Mouse (Mus musculus) cerebellum, postnatal 4 days (tissue): Measurements from ENCODE around the gene Fam83g.

Source experiments
- DNase-seq, 2 experiments: peaks; one replicate each; pipeline ENCODE4 v3.0.0; 2022; ENCODE audit warnings: low spot score in 2 of 2, mixed read lengths in 1 of 2

Fam83g gene

DNA sequence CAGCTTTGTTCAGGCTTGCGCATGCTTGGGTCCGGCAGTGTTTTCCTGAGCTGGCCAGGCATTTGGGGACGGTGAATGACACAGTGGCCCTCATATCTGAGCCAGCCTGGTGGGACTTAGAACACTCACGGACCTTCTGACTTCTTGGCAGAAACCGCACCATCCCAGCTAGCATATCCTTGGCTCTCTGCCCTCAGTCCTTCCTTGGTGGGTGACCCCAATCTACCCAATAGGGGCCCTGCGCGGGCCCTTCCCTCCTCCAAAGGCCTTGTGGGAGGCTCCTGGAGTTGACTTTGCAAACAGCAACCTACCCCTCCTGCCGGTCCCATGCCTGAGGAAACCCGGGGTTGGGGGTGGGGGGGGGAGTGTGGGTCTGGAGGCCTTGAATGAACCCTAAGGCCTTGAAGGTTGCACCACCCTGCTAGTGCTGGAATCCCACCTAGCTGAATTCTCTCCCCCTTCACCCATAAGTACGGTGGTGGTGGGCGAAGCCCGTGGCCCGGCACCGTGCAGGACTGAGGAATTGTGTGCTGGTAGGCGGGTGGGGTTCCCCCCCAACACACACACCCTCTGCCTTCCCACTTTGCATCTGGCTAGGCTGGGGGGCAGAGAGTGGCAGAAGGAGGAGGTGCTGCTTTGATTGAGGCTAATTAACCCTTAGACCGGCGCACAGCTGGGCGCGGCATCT is 9.6 kb upstream of the Fam83g start:
- no peak for DNase-seq

DNA sequence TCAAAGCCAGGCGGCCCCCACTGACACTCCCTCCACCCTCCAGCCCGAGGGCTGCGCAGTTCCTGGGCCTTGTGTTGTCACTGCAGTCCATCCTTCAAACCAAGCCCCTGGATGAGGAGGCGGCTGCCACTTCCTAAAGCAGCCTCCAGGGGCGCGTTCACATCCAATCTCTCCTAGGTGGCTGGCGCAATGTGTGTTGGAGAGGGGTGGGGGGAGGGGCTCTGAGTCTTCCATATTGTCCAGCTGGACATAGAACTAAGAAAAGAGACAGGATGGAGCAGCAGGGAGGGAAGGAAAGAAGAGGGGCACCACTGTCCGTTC is 9.1 kb upstream of the Fam83g start:
- DNase-seq: peak in 1 of 2 experiments; percentile 36

DNA sequence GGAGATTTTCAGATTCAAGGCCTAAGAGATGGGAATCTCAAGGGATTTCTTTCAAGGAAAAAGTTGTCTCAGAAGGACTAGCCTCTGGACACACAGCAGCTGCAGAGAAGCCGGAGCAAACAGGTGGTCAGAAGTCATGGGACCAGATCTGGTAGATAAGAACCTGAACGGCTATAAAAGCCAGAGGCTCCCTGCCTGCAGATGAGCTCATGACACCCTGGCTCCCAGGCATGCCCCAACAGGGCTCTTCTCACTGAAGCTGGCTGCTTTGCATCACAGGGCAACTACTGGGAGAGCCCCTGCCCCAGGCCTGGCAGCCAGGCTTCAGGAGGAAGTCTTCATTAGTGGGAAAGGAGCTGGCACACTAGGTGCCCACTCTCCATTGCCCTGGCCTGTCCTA is 8.6 kb upstream of the Fam83g start:
- DNase-seq: no peak

DNA sequence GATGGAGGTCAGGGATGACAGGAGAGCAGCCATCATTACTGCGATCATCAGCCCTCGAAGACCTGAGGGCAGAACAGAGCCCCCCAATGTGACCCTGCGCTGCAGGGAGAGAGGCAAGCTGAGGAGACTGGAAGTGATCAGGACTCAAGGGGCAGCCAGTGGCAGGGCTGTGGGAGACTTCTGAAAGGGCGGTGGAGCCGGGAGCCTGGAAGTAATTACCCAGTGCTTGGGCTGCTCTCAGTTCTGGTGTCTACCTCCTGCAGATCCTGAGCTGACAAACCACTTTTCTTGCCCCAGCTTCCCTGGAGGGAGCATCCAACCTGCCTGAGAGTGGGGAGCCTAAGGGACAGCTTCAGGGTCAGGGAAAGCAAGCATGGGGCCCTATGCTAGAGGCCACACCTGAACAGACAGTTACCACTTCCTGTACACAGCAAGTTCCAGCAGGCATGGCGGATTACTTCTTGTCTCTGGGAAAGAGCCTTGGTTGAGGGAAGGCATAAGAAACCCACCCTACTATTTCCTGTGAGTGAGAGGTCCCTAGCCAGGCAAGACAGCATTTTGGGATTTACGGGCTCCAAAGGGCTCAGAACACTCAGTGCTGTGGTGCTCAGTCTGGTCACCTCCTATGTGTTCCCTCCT is 7.6 kb upstream of the Fam83g start:
- DNase-seq: no peak

DNA sequence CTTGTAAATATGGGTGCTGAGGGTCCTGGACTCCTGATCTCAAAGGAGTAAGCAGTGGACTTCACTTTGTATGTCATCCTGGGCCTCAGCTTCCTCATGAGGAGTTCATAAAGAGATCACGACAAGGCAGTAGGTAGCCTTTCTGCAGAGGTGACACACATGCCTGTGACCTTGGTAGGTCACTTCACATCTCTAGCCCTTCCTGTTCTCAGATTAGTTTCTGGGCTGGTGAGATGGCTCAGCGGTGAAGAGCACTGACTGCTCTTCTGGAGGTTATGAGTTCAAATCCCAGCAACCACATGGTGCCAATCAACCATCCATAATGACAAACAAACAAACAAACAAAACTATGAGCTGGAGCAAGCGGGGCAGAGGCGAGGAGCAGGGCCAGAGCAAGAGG is 6.2 kb upstream of the Fam83g start:
- DNase-seq: no peak

DNA sequence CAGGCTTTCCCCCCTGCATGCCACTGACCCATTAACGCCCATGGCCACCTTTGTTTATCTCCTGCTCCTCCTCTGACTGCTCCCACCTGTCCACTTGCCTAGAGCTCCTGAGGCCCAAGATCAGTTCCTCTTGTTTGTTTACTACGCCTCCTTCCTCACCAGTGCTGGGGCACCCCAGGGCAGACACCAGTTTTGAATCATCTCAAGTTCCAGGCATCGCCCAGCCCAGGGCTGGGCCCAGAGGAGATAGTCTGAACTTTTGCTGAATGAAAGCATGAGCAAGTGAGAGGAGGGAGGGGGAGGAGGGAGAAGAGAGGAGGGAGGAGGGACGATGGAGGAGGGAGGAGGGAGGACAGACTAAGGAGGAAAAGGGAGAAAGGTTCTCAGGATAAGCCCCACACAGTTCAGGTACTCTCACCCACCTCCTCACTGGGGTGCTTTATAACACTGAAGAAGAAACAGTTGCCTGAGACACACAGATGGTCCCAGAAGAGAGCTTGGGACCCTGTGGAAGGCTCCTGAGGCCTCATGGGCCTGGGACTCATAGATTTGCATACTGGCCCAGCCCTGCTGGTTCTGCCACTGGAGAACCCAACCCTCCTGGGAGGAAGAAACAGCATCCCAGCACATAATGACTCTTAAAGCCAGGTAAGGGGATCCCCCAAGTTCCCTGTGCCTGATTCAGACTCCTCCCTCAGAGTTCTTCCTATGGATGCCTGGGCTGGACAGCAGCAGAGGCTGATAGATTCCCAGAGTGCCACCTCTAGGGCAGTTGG is 4.6 kb upstream of the Fam83g start:
- DNase-seq: no peak

DNA sequence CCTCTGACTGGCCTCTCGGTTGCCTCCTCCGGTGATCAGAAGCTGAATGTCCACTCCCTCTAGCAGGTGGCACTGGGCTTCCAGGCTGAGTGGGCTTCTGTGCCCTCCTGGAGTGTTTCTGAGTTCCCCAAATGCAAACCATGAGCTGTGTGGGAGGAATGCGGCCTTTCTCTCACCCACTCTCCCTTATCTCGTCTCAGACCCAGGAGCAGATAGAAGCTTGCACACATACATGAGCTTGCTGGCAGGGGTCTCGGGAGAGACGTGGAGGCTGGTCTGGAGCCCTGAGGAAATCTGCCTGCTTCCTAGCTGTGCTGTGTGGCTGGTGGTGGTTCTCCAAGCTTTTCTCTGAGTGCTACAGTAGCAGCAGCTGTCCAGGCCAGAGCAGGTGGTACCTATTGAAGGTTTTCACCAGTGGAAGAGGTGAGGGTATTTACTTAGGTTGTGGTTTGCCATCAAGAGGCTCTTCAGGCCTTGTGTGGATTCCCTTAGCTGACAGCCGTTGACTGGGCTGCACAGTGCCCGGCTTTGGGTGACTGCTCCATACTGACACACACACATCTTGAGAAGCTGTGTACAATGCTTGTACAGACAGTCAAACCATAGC is 1.3 kb downstream of the Fam83g start:
- no peak for DNase-seq

DNA sequence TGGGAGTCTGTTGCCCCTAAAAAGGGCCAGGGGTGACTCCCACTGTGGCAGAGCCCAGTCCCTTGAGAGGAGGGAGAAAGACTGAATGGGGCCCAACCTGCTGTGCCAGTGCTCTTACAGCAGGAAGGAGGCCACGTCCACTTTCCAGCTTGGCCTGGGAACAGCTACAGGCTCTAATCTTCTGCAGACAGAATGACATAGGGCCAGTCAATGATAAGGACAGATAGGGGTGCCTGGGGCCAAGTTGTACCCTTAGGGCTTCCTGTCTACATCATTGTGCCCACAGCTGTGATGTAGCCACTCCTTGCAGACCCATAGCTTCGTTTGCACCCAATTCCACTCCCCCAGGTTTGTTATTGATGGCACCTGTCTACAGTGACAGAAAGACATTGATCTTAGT is 2.2 kb downstream of the Fam83g start:
- no peak for DNase-seq

DNA sequence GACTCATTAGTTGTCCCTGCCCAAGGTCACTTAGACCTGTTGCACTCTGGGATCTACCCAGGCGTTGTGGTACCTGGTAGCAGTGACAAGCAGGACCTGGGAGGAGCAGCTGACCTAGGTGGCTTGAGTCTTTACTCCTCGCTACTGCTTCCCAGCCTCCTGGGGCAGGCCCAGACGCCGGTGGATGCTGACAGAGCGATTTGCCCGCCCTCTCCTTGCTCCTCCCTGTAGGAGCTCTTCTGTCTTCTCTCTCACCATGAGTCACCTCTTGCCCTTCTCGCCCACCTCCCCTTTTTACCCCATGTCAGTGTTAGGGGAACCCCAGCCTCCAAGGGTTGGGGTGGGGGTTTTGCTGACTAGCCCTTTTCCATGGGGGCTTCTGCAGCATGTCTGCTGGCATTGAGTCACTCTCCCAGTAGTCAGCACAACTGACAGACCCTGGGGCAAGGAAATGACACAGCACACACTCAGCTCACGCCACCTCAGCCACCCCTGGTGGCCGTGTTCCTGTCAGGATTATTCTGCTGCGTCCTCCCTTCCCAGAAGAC is 3.1 kb downstream of the Fam83g start:
- no peak for DNase-seq

DNA sequence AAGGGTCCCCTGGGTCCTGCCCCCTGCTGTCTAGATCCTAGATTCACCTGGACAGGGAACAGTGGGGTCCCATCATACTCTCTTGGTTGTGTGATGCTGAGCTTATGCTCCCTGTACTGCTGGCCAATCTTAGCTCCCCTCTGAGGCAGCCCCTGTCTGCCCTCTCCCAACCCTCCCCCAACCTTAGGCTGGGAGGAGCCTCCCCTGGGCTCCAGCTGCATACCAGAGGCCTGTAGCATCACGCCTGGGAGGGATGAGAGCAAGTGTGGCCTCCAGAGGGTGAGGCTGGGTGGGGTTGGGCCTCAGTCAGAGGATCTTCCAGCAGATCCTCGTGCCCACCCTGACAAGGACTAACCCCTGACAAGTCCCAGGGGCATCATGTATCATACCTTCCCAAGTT is 3.7 kb downstream of the Fam83g start:
- DNase-seq: no peak

DNA sequence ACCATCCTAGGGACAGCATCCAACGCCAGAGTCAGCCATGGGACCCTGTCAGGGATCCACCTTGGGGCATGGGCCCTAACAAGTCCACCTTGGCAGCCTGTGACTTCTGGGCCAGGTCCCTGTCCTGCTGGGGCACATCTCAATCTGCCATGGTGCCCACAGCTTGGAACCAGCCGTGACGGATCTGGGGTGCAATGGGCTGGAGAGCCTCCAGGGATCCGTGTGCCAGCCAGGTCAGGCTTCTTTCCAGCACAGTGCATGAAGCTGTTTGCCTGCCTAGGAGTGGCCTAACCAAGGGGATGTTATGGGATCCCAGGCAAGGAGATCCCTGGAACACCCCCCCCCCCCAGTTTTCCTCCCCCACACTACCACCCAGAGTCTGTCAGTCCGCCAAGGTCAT is 9.1 kb downstream of the Fam83g start:
- DNase-seq: peak in 1 of 2 experiments; percentile 35

DNA sequence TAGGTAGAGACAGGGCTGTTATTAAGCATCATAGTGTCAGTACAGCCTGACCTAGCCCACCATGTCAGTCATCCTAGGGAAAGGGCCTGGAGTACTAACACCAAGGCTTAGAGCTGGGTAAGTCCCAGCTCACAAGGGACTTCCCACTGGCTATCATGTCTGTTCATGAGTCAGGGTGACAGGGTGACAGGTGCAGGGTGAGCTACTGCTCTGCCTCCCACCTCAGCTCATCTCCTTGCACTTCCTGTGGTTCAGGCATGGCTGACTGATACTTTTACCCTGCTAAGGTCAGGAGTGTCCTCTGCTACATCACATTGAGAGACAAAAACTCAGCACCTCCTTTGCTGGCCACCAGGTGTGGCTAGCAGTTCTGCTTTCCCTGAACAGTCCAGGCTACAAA is 15.0 kb downstream of the Fam83g start:
- DNase-seq: no peak

DNA sequence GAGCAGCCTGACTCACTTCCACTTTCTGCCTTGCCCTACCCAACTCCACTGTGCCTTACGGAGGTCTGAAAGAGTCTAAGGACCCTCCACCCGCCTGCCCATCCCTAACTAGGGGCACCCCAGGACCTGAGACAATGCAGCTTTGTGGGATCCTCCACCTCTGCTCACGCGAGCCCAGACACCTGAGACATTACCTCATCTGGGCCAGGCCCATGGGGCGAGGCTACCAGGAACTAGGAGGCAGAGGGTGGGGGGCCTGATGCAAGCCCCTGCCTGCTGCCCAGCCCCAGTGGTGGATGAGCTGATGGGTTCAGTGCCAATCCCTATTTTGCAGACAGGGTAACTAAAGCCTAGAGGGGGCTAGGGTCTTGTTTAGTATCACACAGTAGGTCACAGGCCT is 15.6 kb downstream of the Fam83g start:
- DNase-seq: no peak

DNA sequence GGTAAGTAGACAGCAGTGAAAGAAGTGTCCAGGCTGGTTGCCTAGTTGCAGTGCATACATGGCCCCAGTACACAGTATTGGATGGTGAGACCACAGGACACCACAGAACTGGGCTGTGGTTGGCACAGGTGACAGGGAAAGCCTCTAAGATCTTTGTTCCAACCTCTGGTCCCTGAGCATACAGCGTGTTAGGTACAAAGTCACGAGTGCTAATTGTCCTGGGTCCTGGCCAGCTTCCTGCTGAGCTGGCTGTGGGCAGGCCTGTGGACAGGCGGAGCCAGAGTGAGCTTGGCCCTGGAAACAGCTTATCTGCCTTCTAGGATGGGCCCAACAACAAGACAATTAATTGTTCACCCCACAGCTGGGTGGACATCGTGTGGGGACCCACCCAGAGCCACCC is 16.0 kb downstream of the Fam83g start:
- DNase-seq: peak in 1 of 2 experiments; percentile 56

DNA sequence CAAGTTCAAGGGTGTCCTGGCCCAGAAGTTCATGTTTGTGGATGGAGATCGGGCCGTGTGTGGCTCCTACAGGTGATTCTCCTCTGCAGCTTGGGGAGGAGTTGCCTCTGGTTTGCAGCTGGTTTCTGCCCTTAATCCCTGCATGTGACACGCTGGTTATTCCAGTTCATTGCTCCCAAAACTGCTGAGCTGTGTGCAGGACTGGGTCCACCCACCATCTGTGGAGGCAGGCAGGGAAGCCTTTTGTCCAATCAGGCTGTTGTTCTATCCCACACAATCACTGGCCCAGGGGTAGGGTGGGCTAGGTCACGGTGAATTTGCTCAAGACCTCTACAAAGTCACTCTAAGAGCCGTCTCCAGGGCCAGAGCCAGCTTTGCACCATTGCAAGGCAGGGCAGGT is 17.8 kb downstream of the Fam83g start:
- DNase-seq: no peak

DNA sequence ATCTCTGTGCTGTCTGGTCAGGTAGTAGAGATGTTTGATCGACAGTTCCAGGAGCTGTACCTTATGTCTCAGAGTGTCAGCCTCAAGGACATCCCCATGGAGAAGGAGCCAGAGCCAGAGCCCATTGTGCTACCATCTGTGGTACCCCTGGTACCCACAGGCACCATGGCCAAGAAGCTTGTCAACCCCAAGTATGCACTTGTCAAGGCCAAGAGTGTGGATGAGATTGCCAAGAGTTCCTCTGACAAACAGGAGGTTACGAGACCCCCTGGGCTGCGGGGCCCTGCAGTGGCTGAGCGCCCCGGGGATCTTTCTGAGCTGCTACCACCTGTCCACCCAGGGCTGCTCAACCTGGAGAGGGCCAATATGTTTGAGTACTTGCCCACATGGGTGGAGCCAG is 18.6 kb downstream of the Fam83g start:
- no peak for DNase-seq

DNA sequence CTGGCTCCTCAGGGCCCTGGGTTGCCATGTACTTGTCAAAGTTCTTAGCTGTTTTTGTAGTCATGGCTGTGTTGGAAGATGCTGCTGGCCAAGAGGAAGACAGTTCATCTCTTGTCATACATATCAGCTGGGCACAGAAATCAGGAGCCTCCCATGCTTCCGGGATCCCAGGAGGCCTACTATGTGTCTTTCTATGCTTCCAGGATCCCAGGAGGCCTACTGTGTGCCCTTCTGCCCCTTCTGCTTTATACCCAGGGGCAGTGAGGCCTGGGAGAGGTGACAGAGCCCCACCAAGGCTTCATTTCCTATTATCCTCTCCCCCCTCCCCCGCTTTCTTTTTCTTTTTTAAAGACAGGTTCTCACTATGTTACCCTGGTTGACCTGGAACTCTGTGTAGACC is 21.7 kb downstream of the Fam83g start:
- DNase-seq: no peak

DNA sequence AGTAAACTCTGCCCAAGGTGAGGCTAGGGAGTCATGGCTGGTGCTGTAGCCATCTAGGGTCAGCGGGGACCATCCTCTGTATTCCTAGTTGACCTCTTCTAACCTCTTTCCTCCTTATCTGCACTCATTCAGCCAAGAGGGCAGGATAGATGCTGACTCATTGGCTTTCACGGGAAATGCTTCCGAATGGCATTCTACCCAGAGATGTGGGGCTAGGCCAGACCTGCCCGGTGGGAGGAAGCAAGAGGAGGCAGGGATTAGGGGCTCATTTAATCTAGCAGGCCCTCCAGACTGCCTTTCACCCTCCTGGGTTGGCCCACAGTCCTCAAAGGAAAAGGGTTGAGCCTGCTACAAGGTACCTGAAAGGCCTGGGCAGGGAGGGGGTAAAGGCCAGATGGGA is 22.3 kb downstream of the Fam83g start:
- DNase-seq: no peak

DNA sequence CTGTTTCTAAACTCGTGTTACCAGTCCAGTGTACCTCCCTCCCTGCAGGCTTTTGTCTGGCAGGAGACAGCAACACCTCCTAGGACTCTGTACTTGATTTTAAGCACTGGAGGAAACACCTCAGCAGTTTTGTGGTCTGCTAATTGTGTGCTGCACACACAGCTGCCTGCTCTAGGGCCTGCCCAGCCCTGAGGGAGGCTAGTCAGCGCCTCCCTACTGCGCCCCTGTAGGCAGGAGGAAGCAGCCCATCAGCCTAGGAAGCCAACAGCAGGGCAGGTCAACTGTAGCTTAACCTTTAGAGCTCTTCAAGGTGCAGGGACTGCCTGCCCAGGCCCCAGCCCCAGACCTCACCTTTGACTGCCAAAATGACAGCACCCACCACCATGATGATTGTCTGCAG is 25.0 kb downstream of the Fam83g start:
- DNase-seq: no peak

DNA sequence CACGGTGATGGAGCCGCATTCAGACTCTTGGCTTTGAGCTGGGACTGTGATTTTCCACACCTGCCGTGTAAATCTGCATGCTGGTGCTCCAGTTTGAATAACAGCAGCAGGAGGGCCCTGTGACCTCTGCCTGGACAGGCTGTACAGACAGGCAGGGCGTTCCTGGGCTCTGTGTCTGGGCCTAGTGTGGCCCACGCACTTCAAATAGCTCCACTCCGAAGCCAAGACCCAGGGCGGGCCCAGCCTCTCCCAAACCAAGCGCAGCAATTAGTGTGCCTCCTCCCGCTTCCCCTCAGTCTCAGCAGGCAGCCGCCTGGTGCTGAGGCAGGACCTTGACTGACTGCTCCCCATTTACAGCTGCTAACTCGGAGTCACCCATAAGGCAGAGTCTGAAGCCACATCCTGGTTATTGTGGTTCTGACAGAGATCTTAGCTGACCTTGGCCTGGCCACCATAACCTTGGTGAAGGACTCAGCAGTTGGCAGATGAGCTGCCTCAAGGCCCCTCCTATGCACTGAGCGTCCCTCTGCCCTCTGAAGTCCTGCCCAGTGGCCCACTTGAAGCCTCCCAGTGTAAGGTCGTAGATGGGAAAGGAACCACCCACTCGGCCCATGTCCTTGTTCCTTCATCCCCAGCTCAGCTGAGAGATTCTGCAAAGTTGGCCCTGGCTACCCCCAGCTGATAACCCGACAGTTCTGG is 29.4 kb downstream of the Fam83g start:
- DNase-seq: no peak

DNA sequence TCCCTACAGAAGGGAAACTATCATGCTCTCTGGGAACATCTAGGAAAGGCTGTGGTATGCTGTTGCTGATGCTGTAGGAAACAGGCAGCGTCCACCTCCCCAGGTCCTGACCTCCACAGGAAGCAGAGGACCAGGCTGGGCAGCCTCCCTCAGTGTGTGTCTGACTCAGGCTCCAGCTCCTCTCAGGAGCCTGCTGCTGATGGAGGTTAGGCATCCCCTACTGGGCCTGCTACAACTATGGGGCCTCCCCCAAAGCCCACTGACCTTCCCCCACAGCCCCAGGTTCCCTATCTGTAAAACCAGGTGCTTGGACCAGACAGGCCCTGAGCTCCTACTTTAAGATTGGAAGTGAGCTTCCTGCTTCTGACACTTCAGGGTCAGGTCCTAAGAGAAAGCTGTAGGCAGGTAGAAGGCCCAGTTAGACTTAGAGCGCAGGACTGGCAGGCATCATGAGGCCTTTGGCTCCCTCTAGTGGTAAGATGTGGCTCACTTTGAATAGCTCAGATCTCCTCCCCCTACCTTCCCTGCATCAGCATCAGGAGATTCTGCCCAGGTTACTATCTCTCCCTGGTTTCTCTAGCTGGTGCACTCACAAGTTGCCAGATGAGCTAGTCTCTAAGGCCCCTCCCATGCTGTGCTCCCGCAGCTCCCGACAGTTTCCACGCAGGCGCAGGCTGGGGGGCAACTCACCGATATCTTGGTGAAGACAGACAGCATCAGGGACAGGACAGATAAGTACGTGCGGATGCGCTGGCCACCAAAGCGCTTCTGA is 30.6 kb downstream of the Fam83g start:
- DNase-seq: peak in 1 of 2 experiments; percentile 72
